Mouse (Mus musculus) liver, postnatal 0 days (tissue): ENCODE results near the gene Ntn4. TPM values are rescaled to one million over a fixed set of nuclear protein-coding genes. Genes with fewer than 3 reads are reported as not detected.

Experiments
- ATAC-seq: fragments of 200-750 bp; cut with Nextera tagmentation; 2 replicates; pipeline ENCODE4 v1.8.0; 2017; ENCODE audit warnings: mild to moderate bottlenecking, moderate library complexity
- DNase-seq: peaks from one replicate; pipeline ENCODE4 v3.0.0-alpha.2; 2016
- H3K27ac ChIP-seq: fragments of 300-500 bp; sonication (generic); 2 replicates; pipeline ENCODE4 v1.5.1; 2014; ENCODE audit warnings: antibody characterized with exemption, moderate library complexity, mild to moderate bottlenecking, low read depth
- H3K27me3 ChIP-seq: fragments of 300-500 bp; sonication (generic); 2 replicates; pipeline ENCODE4 v1.6.1; 2014; ENCODE audit warnings: low read length, control low read depth, mixed read lengths; ENCODE audit not compliant: insufficient read depth
- H3K36me3 ChIP-seq: fragments of 300-500 bp; sonication (generic); replicated peaks from 2 replicates; pipeline ENCODE4 v1.6.1; 2014; ENCODE audit warnings: mild to moderate bottlenecking, control low read depth, low read length, moderate library complexity, mixed read lengths; ENCODE audit not compliant: insufficient read depth
- H3K4me1 ChIP-seq: fragments of 300-500 bp; sonication (generic); 2 replicates; pipeline ENCODE4 v1.6.1; 2014; ENCODE audit warnings: antibody characterized with exemption, mild to moderate bottlenecking, control low read depth; ENCODE audit not compliant: insufficient read depth
- H3K4me2 ChIP-seq: fragments of 300-500 bp; sonication (generic); 2 replicates; pipeline ENCODE4 v1.6.1; 2014; ENCODE audit warnings: low read depth, mild to moderate bottlenecking, low read length, moderate library complexity, mixed read lengths
- H3K4me3 ChIP-seq: fragments of 300-500 bp; sonication (generic); 2 replicates; pipeline ENCODE4 v1.5.1; 2014; ENCODE audit warnings: low read depth, low read length
- H3K9ac ChIP-seq: fragments of 300-500 bp; sonication (generic); replicated peaks from 2 replicates; pipeline ENCODE4 v1.6.1; 2014; ENCODE audit warnings: mild to moderate bottlenecking, moderate library complexity
- H3K9me3 ChIP-seq: fragments of 300-500 bp; sonication (generic); 2 replicates; pipeline ENCODE4 v1.6.1; 2016; ENCODE audit warnings: mild to moderate bottlenecking, control low read depth, low read length, mixed read lengths
- CTCF ChIP-seq: sonication (generic); IDR thresholded peaks from 2 replicates; pipeline ENCODE4 v1.5.1; 2016; ENCODE audit warnings: antibody characterized with exemption, low read depth
- EP300 ChIP-seq: IDR thresholded peaks from 2 replicates; pipeline ENCODE4 v1.6.1; 2016; ENCODE audit warnings: antibody characterized with exemption, low read depth, mild to moderate bottlenecking
- WGBS: fragments of 180-500 bp; shearing (Covaris S2); extraction: QIAGEN DNeasy Blood & Tissue Kit; methylation state at CpG from one replicate; pipeline ENCODE4 v1.1.7; 2014; ENCODE audit not compliant: insufficient replicate concordance; 5-methylcytosine and 5-hydroxymethylcytosine counted together
- polyA plus RNA-seq: library from polyadenylated mRNA; unstranded; fragments of >200 nt; fragmentation: Nextera tagmentation; extraction: Ambion mirVana; gene quantifications from 2 replicates; pipeline ENCODE4 v1.2.1, GENCODE M21; 2015

Ntn4 gene
- polyA plus RNA-seq, 1 experiment from 2014 or later = 0.74 TPM

DNA sequence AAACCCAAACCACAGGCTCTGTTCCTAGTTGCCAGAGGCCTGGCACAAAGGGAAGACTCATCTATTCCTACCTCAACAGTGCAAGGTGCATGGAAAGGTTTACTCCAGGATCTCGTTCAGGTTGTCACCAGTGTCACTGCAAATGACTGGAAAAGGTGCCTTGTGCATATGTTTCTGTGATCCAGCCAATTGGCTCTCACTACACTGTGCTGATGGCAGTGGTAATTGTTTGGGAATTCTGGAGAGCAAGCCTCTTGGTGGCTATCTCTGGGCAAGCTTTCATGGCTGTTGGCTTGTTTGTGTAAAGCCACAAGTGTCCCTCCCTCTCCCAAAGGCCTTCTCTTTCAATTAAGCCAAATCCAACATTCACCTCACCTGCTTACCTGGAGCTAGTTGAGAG, 19.3 kb downstream of the Ntn4 start:
- Histone ChIP-seq H3K27ac (no peak overlapping the region), H3K4me3 (no peak overlapping the region), H3K9me3 (no peaks in the 10 kb centered on the region), H3K4me2 (no peak overlapping the region), H3K27me3 (no peaks in the 10 kb centered on the region), H3K36me3 (no peaks in the 10 kb centered on the region), H3K9ac (no peak overlapping the region), H3K4me1 (peaks cover 3% of the 10 kb centered on the region; the same call in 1 of the 2 replicates)
- no peak for TF ChIP-seq CTCF
- no peak for TF ChIP-seq EP300
- no peak for ATAC-seq
- 83% methylated on average over 1 of the region's 1 CpGs for WGBS
- no peak for DNase-seq

DNA sequence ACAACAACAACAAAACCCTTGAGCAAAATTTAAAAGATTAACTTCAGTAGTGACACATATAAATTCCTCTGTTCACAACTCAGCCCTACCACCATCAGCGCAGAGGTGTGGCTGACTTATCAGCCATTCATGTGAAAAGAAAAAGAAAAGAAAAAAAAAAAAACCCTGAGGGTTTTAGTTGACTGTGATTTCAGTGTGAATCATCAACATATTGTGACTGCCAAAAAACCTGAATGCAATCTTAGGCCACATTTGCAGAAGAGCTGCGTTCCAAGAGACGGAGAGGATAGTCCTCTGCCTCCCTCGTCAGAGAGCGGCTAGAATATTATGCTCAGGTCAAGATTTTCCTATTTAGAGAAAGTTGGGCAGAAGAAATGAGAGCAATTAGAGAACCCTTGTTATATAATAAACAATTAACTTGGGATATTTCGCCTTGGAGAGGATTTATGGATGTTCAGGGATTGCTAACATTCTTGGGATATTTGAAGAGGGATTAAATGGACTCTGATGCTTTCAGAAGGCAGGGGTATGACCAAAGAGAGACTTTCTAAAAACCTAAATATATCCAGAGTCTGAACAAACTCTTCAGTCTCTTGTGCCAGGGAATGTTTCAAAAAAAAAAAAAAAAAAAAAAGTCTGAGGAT, 21.0 kb downstream of the Ntn4 start:
- Histone ChIP-seq H3K27me3 (no peaks in the 10 kb centered on the region), H3K27ac (no peak overlapping the region), H3K9ac (no peak overlapping the region), H3K4me1 (peaks cover 4% of the 10 kb centered on the region), H3K9me3 (no peaks in the 10 kb centered on the region), H3K4me3 (no peak overlapping the region), H3K36me3 (no peaks in the 10 kb centered on the region), H3K4me2 (no peak overlapping the region)
- no peak for DNase-seq
- no peak for ATAC-seq
- WGBS = 86% methylated on average over 6 of the region's 6 CpGs
- TF ChIP-seq CTCF (no peak), EP300 (no peak)

DNA sequence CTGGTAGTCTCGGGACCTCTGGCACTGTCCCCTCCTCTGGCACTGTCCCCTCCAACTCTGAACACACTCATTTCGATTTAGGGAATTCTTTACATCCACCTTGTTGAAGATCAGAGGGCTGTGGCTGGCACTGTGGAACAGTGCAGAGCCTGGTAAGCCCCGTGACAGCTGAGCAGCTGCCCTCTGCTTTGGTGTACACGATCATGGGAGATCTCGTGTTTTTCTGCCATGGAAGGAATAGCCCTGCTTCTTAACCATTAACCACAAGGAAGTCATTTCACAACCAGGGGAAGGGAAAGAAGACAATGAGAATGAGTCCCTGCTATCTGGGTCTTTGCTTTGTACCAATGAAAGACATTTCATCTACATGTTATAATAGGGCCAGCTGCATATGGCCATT, 21.5 kb downstream of the Ntn4 start:
- ATAC-seq = no peak
- no peak overlapping the region for H3K4me3 ChIP-seq
- no peak for DNase-seq
- H3K27me3 ChIP-seq = no peaks in the 10 kb centered on the region
- no peak overlapping the region for H3K9ac ChIP-seq
- 50% methylated on average over 5 of the region's 5 CpGs for WGBS
- H3K27ac ChIP-seq = no peak overlapping the region
- TF ChIP-seq CTCF = no peak
- no peak for TF ChIP-seq EP300
- H3K4me2 ChIP-seq = no peak overlapping the region
- no peaks in the 10 kb centered on the region for H3K36me3 ChIP-seq
- no peaks in the 10 kb centered on the region for H3K9me3 ChIP-seq
- peaks cover 9% of the 10 kb centered on the region for H3K4me1 ChIP-seq

DNA sequence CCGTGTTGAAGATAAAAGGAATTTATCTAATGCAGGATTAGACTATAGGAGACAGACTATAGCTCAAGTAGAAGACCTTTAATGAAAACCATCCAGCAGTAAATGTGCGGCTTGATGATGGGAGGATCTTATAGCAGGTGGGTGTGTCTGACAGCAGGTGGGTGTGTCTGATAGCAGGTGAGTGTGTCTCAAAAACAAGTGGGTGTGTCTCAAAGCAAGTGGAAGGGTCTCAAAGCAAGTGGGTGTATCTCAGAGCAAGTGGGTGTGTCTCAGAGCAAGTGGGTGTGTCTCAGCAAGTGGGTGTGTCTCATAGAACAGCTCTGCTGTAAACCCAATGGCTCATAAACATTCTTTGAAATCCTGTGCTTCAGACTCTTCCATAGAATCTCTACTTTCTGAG, 25.7 kb downstream of the Ntn4 start:
- TF ChIP-seq CTCF (no peak), EP300 (peak; percentile 95)
- Histone ChIP-seq H3K27ac (peak overlapping the region; percentile 75), H3K27me3 (no peaks in the 10 kb centered on the region), H3K4me1 (peaks cover 18% of the 10 kb centered on the region), H3K4me2 (peak overlapping the region; percentile 30), H3K9me3 (no peaks in the 10 kb centered on the region), H3K9ac (peak overlapping the region; percentile 26), H3K4me3 (no peak overlapping the region), H3K36me3 (no peaks in the 10 kb centered on the region)
- 55% methylated on average over 2 of the region's 2 CpGs for WGBS
- DNase-seq (peak; percentile 76), ATAC-seq (peak; percentile 96)

DNA sequence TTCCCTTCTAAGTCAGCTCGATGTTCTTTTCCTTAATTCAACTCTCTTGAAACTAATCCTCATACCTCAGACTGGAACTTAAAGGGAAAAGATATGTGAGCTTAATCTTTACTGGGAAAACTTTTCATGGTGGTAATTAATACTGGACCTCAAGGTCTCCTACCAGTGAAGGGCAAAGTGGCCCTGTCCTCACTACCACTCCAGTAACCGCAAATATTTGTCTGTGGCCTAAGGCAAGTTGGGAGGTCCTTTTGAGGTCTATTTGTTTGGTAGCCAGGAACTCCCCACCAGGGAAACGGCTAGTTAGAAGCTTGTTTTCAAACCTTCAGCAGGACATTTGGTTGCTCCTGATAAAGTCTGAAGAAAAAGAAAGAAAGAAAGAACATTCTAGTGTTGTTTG, 26.5 kb downstream of the Ntn4 start:
- Histone ChIP-seq H3K9me3 (no peaks in the 10 kb centered on the region), H3K36me3 (no peaks in the 10 kb centered on the region), H3K27ac (peak overlapping the region; percentile 74), H3K9ac (no peak overlapping the region), H3K27me3 (no peaks in the 10 kb centered on the region), H3K4me2 (peak overlapping the region; percentile 30), H3K4me3 (no peak overlapping the region), H3K4me1 (peaks cover 19% of the 10 kb centered on the region)
- WGBS = 43% methylated on average over 3 of the region's 3 CpGs
- DNase-seq (no peak), ATAC-seq (no peak)
- 0 out of 2 replicates have a peak, but pooled peaks have one; percentile 16 for TF ChIP-seq EP300
- no peak for TF ChIP-seq CTCF

DNA sequence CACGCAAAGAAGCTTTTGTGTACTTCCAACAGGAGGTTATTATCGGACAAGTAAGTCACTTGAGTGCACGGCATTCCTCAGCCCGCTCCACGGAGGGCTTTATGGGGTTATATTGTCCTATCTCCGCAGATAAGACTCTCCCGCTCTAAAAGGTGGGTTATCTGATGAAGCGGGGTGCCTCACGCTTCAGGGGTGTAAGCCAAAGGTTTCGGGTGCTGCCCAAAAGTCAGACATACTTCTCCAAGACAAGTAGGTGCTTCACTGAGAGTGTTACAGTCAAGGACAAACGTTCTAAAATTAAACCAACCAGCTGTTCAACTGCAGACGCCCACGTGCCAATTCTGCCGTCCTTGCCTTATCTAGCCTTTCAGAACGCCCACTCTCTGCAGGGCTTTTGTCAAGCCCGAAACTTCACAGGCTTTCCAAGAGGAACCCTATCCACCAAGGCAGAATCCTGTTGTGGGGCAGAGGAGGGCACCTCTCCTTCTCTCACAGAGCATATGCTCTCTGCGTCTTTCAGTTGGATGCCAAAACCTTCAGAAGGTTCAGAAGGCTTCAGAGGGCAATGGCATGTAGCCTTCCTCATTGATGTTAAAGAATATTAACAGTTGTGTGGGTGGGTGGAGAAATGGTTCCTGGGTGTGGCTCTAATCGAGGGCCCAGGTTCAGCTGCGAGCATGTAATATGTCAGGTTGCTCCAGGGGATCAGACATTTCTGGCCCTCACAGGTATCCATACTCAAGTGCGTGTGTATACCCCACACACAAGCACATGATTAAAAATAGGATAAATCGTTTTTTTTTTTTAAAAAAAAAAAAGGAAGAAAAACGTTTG, 32.4 kb downstream of the Ntn4 start:
- 48% methylated on average over 22 of the region's 22 CpGs for WGBS
- H3K4me3 ChIP-seq = no peak overlapping the region
- DNase-seq (no peak), ATAC-seq (peak; percentile 33; the same call in 1 of the 2 replicates)
- H3K9ac ChIP-seq = peak overlapping the region; percentile 36; the same call in 1 of the 2 replicates
- H3K27me3 ChIP-seq = no peaks in the 10 kb centered on the region
- H3K27ac ChIP-seq = peak overlapping the region; percentile 32; the same call in 1 of the 2 replicates
- peak overlapping the region; percentile 42 for H3K4me2 ChIP-seq
- peaks cover 13% of the 10 kb centered on the region for H3K4me1 ChIP-seq
- TF ChIP-seq EP300 (no peak), CTCF (no peak)
- no peaks in the 10 kb centered on the region for H3K9me3 ChIP-seq
- no peaks in the 10 kb centered on the region for H3K36me3 ChIP-seq
